Mouse (Mus musculus) liver, postnatal 0 days (tissue): ENCODE data around the gene Harbi1.

ENCODE experiments used
- CTCF ChIP-seq: sonication (generic); IDR thresholded peaks from 2 replicates; pipeline ENCODE4 v1.5.1; 2016; ENCODE audit warnings: antibody characterized with exemption, low read depth
- EP300 ChIP-seq: IDR thresholded peaks from 2 replicates; pipeline ENCODE4 v1.6.1; 2016; ENCODE audit warnings: antibody characterized with exemption, low read depth, mild to moderate bottlenecking

- no peak for TF ChIP-seq CTCF
- no peak for TF ChIP-seq EP300
Observed at GRCm38 (mm10) chr2:91744686-91745085, 34.0 kb downstream of the Harbi1 start.
